Mouse (Mus musculus): ENCODE data around the gene Phyhd1. TPM values are rescaled to one million over a fixed set of nuclear protein-coding genes. Genes with fewer than 3 reads are reported as not detected.

Phyhd1 gene
- polyA plus RNA-seq (2014; fragmentation: Nextera tagmentation; extraction: Ambion mirVana), result 3.3 and 3.7 TPM in 2 replicates

- DNase-seq (ENCODE audit: low spot score), result peak; percentile 23
- no peak for ATAC-seq (ENCODE audit: insufficient number of reproducible peaks, low FRiP score, low TSS enrichment, low read depth)
- H3K4me3 ChIP-seq (ENCODE audit: low read depth, low read length), result no peak within 1 kb of the TSS
These were observed at the start of gene Phyhd1 for GRCm38 (mm10) chr2:30265767-30266253. Gene Phyhd1, plus strand, starts transcription at chr2:30266203.

GRCm38 (mm10) chr2:30216293-30216692 is 49.7 kb upstream of the Phyhd1 start:
- Histone ChIP-seq H3K4me3 (ENCODE audit: low read depth, low read length) (no peak overlapping the region), H3K9ac (ENCODE audit: low read length) (no peak overlapping the region), H3K9me3 (ENCODE audit: control insufficient read depth, low read length) (no peaks in the 10 kb centered on the region), H3K4me1 (ENCODE audit: control insufficient read depth, insufficient read depth, low read length) (no peaks in the 10 kb centered on the region), H3K27ac (replicated peaks; ENCODE audit: low read depth, low read length) (no peak overlapping the region), H3K4me2 (ENCODE audit: low read depth, severe bottlenecking) (no peak overlapping the region), H3K27me3 (ENCODE audit: control insufficient read depth, insufficient read depth, low read length) (no peaks in the 10 kb centered on the region), H3K36me3 (ENCODE audit: control insufficient read depth, insufficient read depth, low read length) (no peaks in the 10 kb centered on the region)
- WGBS, result 94% methylated on average over 5 of the region's 5 CpGs
- no peak for DNase-seq (ENCODE audit: low spot score)
- ATAC-seq (ENCODE audit: insufficient number of reproducible peaks, low FRiP score, low TSS enrichment, low read depth), result no peak

More at GRCm38 (mm10) chr2:30265767-30266253, at the start of gene Phyhd1:
- Histone ChIP-seq H3K4me1 (ENCODE audit: control insufficient read depth, insufficient read depth, low read length) (peaks cover 14% of the 10 kb centered on the region), H3K27ac (replicated peaks; ENCODE audit: low read depth, low read length) (peak within 1 kb of the TSS; percentile 75), H3K36me3 (ENCODE audit: control insufficient read depth, insufficient read depth, low read length) (peaks cover 11% of the 10 kb centered on the region), H3K9ac (ENCODE audit: low read length) (peak within 1 kb of the TSS; percentile 45; the same call in 1 of the 2 replicates), H3K9me3 (ENCODE audit: control insufficient read depth, low read length) (no peaks in the 10 kb centered on the region), H3K4me2 (ENCODE audit: low read depth, severe bottlenecking) (no peak within 1 kb of the TSS), H3K27me3 (ENCODE audit: control insufficient read depth, insufficient read depth, low read length) (no peaks in the 10 kb centered on the region)
- 40% methylated on average over 5 of the region's 5 CpGs for WGBS

DNA sequence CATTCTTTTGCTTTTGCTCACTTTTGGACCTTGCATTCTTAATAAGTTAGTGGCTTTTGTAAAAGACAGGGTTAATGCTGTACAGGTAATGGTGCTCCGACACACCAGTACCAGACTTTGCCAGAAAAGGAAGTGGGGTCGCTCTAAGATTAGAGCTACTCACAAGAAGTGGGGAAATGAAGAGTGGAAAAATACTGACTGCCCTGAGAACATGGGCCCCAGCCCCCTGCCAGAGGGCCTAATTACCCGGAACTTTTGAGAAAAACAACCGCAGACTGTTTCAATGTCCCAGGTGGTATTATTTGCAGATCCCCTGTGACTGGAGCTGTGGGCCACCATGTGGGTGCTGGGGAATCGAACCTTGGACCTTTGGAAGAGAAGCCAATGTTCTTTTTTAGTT is 30.4 kb upstream of the Phyhd1 start:
- Histone ChIP-seq H3K9me3 (ENCODE audit: control insufficient read depth, low read length) (no peaks in the 10 kb centered on the region), H3K4me3 (ENCODE audit: low read depth, low read length) (no peak overlapping the region), H3K4me1 (ENCODE audit: control insufficient read depth, insufficient read depth, low read length) (peaks cover 10% of the 10 kb centered on the region), H3K4me2 (ENCODE audit: low read depth, severe bottlenecking) (no peak overlapping the region), H3K9ac (ENCODE audit: low read length) (no peak overlapping the region), H3K27me3 (ENCODE audit: control insufficient read depth, insufficient read depth, low read length) (no peaks in the 10 kb centered on the region), H3K27ac (replicated peaks; ENCODE audit: low read depth, low read length) (no peak overlapping the region), H3K36me3 (ENCODE audit: control insufficient read depth, insufficient read depth, low read length) (no peaks in the 10 kb centered on the region)
- 81% methylated on average over 5 of the region's 5 CpGs for WGBS
- no peak for DNase-seq (ENCODE audit: low spot score)
- ATAC-seq (ENCODE audit: insufficient number of reproducible peaks, low FRiP score, low TSS enrichment, low read depth), result no peak

GRCm38 (mm10) chr2:30236426-30237198 is 29.4 kb upstream of the Phyhd1 start:
- ATAC-seq (ENCODE audit: insufficient number of reproducible peaks, low FRiP score, low TSS enrichment, low read depth) (no peak), DNase-seq (ENCODE audit: low spot score) (no peak)
- no peaks in the 10 kb centered on the region for H3K9me3 ChIP-seq (ENCODE audit: control insufficient read depth, low read length)
- peaks cover 8% of the 10 kb centered on the region; the same call in 1 of the 2 replicates for H3K36me3 ChIP-seq (ENCODE audit: control insufficient read depth, insufficient read depth, low read length)
- peak overlapping the region; percentile 88 for H3K9ac ChIP-seq (ENCODE audit: low read length)
- peak overlapping the region; percentile 49 for H3K27ac ChIP-seq (replicated peaks; ENCODE audit: low read depth, low read length)
- H3K4me2 ChIP-seq (ENCODE audit: low read depth, severe bottlenecking), result peak overlapping the region; percentile 75
- WGBS, result 6% methylated on average over 18 of the region's 18 CpGs
- H3K4me3 ChIP-seq (ENCODE audit: low read depth, low read length), result peak overlapping the region; percentile 85
- peaks cover 10% of the 10 kb centered on the region for H3K4me1 ChIP-seq (ENCODE audit: control insufficient read depth, insufficient read depth, low read length)
- H3K27me3 ChIP-seq (ENCODE audit: control insufficient read depth, insufficient read depth, low read length), result no peaks in the 10 kb centered on the region

DNA sequence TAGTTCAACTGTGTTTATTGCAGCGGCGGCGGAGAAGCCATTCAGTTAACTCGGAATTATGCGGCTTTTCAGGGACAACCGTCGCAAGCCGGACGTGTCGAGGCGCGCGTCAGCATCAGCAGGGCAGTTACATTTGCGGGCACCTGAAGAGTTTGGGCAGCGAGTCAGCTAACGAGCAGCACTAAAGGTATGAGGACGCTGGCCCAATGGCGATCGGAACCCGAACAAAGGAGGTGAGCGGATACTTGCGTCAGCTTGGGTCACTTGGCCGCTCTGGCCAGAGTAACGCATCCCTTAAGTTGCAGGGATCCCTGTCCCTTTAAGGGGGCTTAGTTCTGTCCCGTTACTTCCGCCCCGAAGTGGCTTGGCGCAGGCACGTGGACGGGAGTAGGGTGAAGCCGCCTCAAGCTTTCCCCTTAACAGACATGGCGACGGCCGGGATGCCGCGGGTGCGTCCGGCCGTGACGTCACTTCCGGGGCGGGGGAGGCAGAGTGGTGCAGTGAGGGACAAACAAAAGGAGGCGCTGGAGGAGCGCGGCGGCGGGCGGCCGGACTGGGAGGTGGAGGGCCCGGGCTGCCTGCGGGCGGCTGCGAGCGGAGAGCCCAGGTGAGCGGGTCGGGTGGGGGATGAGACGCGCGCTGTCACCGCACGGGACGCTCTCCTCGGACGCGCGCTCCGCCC is 28.7 kb upstream of the Phyhd1 start, which contains the start of gene Lrrc8a:
Gene Lrrc8a, plus strand, starts transcription at position 517 of the 682 bp plus-strand sequence.
- H3K4me1 ChIP-seq (ENCODE audit: control insufficient read depth, insufficient read depth, low read length), result peaks cover 10% of the 10 kb centered on the region
- H3K4me2 ChIP-seq (ENCODE audit: low read depth, severe bottlenecking), result peak within 1 kb of the TSS; percentile 86
- ATAC-seq (ENCODE audit: insufficient number of reproducible peaks, low FRiP score, low TSS enrichment, low read depth) (peak; percentile 97), DNase-seq (ENCODE audit: low spot score) (peak; percentile 100)
- peak within 1 kb of the TSS; percentile 85 for H3K4me3 ChIP-seq (ENCODE audit: low read depth, low read length)
- H3K9me3 ChIP-seq (ENCODE audit: control insufficient read depth, low read length), result no peaks in the 10 kb centered on the region
- WGBS, result under 1% methylated on average over 67 of the region's 67 CpGs
- H3K9ac ChIP-seq (ENCODE audit: low read length), result peak within 1 kb of the TSS; percentile 88
- H3K36me3 ChIP-seq (ENCODE audit: control insufficient read depth, insufficient read depth, low read length), result peaks cover 8% of the 10 kb centered on the region; the same call in 1 of the 2 replicates
- no peaks in the 10 kb centered on the region for H3K27me3 ChIP-seq (ENCODE audit: control insufficient read depth, insufficient read depth, low read length)
- H3K27ac ChIP-seq (replicated peaks; ENCODE audit: low read depth, low read length), result peak within 1 kb of the TSS; percentile 49

- H3K9me3 ChIP-seq (ENCODE audit: control insufficient read depth, low read length), result no peaks in the 10 kb centered on the region
- H3K27ac ChIP-seq (replicated peaks; ENCODE audit: low read depth, low read length), result peak overlapping the region; percentile 49
- H3K4me1 ChIP-seq (ENCODE audit: control insufficient read depth, insufficient read depth, low read length), result peaks cover 12% of the 10 kb centered on the region
- ATAC-seq (ENCODE audit: insufficient number of reproducible peaks, low FRiP score, low TSS enrichment, low read depth) (peak; percentile 82), DNase-seq (ENCODE audit: low spot score) (no peak)
- H3K36me3 ChIP-seq (ENCODE audit: control insufficient read depth, insufficient read depth, low read length), result peaks cover 8% of the 10 kb centered on the region; the same call in 1 of the 2 replicates
- peak overlapping the region; percentile 85 for H3K4me3 ChIP-seq (ENCODE audit: low read depth, low read length)
- no peaks in the 10 kb centered on the region for H3K27me3 ChIP-seq (ENCODE audit: control insufficient read depth, insufficient read depth, low read length)
- H3K9ac ChIP-seq (ENCODE audit: low read length), result peak overlapping the region; percentile 88
- 0% methylated on average over 32 of the region's 42 CpGs for WGBS
- H3K4me2 ChIP-seq (ENCODE audit: low read depth, severe bottlenecking), result peak overlapping the region; percentile 86
These were observed 28.1 kb upstream of the Phyhd1 start for GRCm38 (mm10) chr2:30237881-30238280.

DNA sequence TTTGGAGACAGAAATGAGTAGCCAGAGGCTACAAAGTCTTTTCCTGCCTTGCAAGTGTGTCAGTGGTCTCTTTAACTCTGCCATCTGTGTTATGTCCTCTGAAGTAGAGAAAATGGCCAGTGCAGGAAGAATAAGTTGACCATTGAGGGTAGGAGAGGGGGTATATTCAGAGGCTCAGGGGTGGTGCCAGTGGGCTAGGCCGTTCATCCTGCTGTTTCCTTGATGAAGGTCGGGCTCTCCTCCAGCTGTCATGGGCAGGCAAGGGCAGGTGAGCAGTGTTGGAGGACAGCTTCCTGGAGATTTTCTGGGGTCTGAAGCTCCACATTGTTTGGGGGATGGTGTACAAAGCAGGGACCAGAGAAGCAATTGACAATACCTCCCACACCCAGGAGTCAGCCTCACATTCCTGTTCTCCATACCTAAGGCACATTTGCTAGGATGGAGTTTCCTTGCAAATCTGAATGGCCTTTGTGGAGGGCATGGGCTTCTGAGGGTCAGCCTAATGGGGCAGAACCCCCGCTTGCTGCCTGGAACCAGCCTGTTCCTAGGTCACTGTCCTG is 27.0 kb upstream of the Phyhd1 start:
- peak overlapping the region; percentile 86 for H3K4me2 ChIP-seq (ENCODE audit: low read depth, severe bottlenecking)
- H3K27ac ChIP-seq (replicated peaks; ENCODE audit: low read depth, low read length), result no peak overlapping the region
- peaks cover 8% of the 10 kb centered on the region; the same call in 1 of the 2 replicates for H3K36me3 ChIP-seq (ENCODE audit: control insufficient read depth, insufficient read depth, low read length)
- DNase-seq (ENCODE audit: low spot score) (no peak), ATAC-seq (ENCODE audit: insufficient number of reproducible peaks, low FRiP score, low TSS enrichment, low read depth) (no peak)
- no peaks in the 10 kb centered on the region for H3K27me3 ChIP-seq (ENCODE audit: control insufficient read depth, insufficient read depth, low read length)
- H3K4me3 ChIP-seq (ENCODE audit: low read depth, low read length), result peak overlapping the region; percentile 85
- peak overlapping the region; percentile 88; the same call in 1 of the 2 replicates for H3K9ac ChIP-seq (ENCODE audit: low read length)
- H3K4me1 ChIP-seq (ENCODE audit: control insufficient read depth, insufficient read depth, low read length), result peaks cover 12% of the 10 kb centered on the region
- 79% methylated on average over 3 of the region's 3 CpGs for WGBS
- no peaks in the 10 kb centered on the region for H3K9me3 ChIP-seq (ENCODE audit: control insufficient read depth, low read length)

- Histone ChIP-seq H3K27me3 (ENCODE audit: control insufficient read depth, insufficient read depth, low read length) (no peaks in the 10 kb centered on the region), H3K4me3 (ENCODE audit: low read depth, low read length) (no peak overlapping the region), H3K9ac (ENCODE audit: low read length) (no peak overlapping the region), H3K9me3 (ENCODE audit: control insufficient read depth, low read length) (no peaks in the 10 kb centered on the region), H3K4me2 (ENCODE audit: low read depth, severe bottlenecking) (no peak overlapping the region), H3K27ac (replicated peaks; ENCODE audit: low read depth, low read length) (no peak overlapping the region), H3K36me3 (ENCODE audit: control insufficient read depth, insufficient read depth, low read length) (peaks cover 10% of the 10 kb centered on the region; the same call in 1 of the 2 replicates), H3K4me1 (ENCODE audit: control insufficient read depth, insufficient read depth, low read length) (peaks cover 15% of the 10 kb centered on the region)
- ATAC-seq (ENCODE audit: insufficient number of reproducible peaks, low FRiP score, low TSS enrichment, low read depth), result no peak
- DNase-seq (ENCODE audit: low spot score), result no peak
- 83% methylated on average over 4 of the region's 4 CpGs for WGBS
These were observed 26.2 kb upstream of the Phyhd1 start for GRCm38 (mm10) chr2:30239777-30240176.

Data from limb, embryonic 11.5 days (tissue).